Mouse (Mus musculus) liver, embryonic 11.5 days (tissue): ENCODE results near the gene Igsf9b. TPM values are rescaled to one million over a fixed set of nuclear protein-coding genes. Genes with fewer than 3 reads are reported as not detected.

ENCODE experiments used
- ATAC-seq: fragments of 200-750 bp; cut with Nextera tagmentation; replicated peaks from 2 replicates; pipeline ENCODE4 v1.8.0; 2017; ENCODE audit warnings: moderate number of reproducible peaks, mild to moderate bottlenecking, moderate TSS enrichment, moderate library complexity; ENCODE audit not compliant: low FRiP score
- DNase-seq: peaks from one replicate; pipeline ENCODE4 v3.0.0-alpha.2; 2017; ENCODE audit warnings: low spot score
- H3K27ac ChIP-seq: fragments of 300-500 bp; sonication (generic); 2 replicates; pipeline ENCODE4 v1.5.1; 2014; ENCODE audit warnings: mild to moderate bottlenecking, low read depth, low read length, control low read depth
- H3K27me3 ChIP-seq: fragments of 300-500 bp; sonication (generic); replicated peaks from 2 replicates; pipeline ENCODE4 v1.6.1; 2014; ENCODE audit warnings: low read length, mixed read lengths; ENCODE audit not compliant: control insufficient read depth, insufficient read depth
- H3K36me3 ChIP-seq: fragments of 300-500 bp; sonication (generic); 2 replicates; pipeline ENCODE4 v1.6.1; 2014; ENCODE audit warnings: mild to moderate bottlenecking, low read length, moderate library complexity, mixed read lengths; ENCODE audit not compliant: control insufficient read depth, insufficient read depth
- H3K4me1 ChIP-seq: fragments of 300-500 bp; sonication (generic); replicated peaks from 2 replicates; pipeline ENCODE4 v1.6.1; 2014; ENCODE audit warnings: low read length, mixed read lengths; ENCODE audit not compliant: control insufficient read depth, insufficient read depth
- H3K4me2 ChIP-seq: fragments of 300-500 bp; sonication (generic); 2 replicates; pipeline ENCODE4 v1.6.1; 2014; ENCODE audit warnings: mild to moderate bottlenecking, control low read depth, moderate library complexity
- H3K4me3 ChIP-seq: fragments of 300-500 bp; sonication (generic); 2 replicates; pipeline ENCODE4 v1.5.1; 2014; ENCODE audit warnings: low read depth, low read length, control low read depth
- H3K9ac ChIP-seq: fragments of 300-500 bp; sonication (generic); 2 replicates; pipeline ENCODE4 v1.6.1; 2014; ENCODE audit warnings: low read depth, low read length, control low read depth
- H3K9me3 ChIP-seq: fragments of 300-500 bp; sonication (generic); 2 replicates; pipeline ENCODE4 v1.6.1; 2016; ENCODE audit warnings: low read length, inconsistent platforms, mixed read lengths; ENCODE audit not compliant: control insufficient read depth
- WGBS: fragments of 180-500 bp; shearing (Covaris S2); extraction: QIAGEN DNeasy Blood & Tissue Kit; methylation state at CpG from one replicate; pipeline ENCODE4 v1.1.7; 2014; 5-methylcytosine and 5-hydroxymethylcytosine counted together
- polyA plus RNA-seq: library from polyadenylated mRNA; unstranded; fragments of >200 nt; fragmentation: Nextera tagmentation; extraction: Ambion mirVana; gene quantifications from 2 replicates; pipeline ENCODE4 v1.2.1, GENCODE M21; 2014

Igsf9b gene
- polyA plus RNA-seq, 1 experiment from 2014 or later = 0.48 TPM

DNA sequence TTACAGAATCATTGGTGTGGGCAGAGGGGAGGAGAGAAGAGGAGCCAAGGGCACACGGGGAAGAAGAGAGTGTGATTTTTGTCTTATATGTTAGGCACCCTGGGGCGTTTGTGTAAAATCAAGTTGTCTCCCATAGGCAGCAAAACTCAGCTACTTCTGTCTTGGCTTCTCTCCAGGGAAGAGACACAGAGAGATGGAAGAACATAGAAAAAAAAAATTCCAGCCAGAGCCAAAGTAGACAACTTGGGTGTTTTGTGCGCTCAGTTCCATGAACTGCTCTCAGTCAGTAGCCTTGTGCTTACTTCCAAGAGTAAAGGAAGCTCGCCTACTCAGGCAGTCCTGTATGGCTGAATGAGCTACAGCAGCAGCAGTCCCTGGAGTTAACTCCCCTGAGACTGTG is 31.4 kb downstream of the Igsf9b start:
- ATAC-seq (no peak), DNase-seq (no peak)
- no peak overlapping the region for H3K9ac ChIP-seq
- no peaks in the 10 kb centered on the region for H3K9me3 ChIP-seq
- H3K4me3 ChIP-seq = no peak overlapping the region
- no peak overlapping the region for H3K27ac ChIP-seq
- 82% methylated on average over 4 of the region's 4 CpGs for WGBS
- no peaks in the 10 kb centered on the region for H3K4me1 ChIP-seq
- H3K36me3 ChIP-seq = no peaks in the 10 kb centered on the region
- H3K4me2 ChIP-seq = no peak overlapping the region
- no peaks in the 10 kb centered on the region for H3K27me3 ChIP-seq

DNA sequence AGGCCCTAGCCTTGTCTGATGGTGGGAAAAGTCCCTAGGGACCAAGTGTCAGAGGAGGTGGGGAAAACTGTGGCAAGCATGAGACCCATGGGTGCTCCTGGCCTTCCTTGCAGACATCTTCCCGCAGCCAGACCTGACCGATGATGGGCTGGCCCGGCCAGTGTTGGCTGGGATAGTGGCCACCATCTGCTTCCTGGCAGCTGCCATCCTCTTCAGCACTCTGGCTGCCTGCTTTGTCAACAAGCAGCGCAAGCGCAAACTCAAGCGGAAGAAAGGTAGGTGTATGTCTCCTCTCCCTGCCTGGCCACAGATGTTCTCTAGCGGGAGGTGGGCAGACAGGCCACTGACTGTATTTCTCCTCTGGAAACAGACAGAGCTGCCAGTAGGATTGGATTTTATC is 32.5 kb downstream of the Igsf9b start:
- no peaks in the 10 kb centered on the region for H3K9me3 ChIP-seq
- 87% methylated on average over 7 of the region's 7 CpGs for WGBS
- ATAC-seq = no peak
- no peak for DNase-seq
- H3K4me3 ChIP-seq = no peak overlapping the region
- no peak overlapping the region for H3K9ac ChIP-seq
- H3K4me1 ChIP-seq = no peaks in the 10 kb centered on the region
- H3K27ac ChIP-seq = no peak overlapping the region
- no peak overlapping the region for H3K4me2 ChIP-seq
- H3K27me3 ChIP-seq = no peaks in the 10 kb centered on the region
- H3K36me3 ChIP-seq = no peaks in the 10 kb centered on the region

DNA sequence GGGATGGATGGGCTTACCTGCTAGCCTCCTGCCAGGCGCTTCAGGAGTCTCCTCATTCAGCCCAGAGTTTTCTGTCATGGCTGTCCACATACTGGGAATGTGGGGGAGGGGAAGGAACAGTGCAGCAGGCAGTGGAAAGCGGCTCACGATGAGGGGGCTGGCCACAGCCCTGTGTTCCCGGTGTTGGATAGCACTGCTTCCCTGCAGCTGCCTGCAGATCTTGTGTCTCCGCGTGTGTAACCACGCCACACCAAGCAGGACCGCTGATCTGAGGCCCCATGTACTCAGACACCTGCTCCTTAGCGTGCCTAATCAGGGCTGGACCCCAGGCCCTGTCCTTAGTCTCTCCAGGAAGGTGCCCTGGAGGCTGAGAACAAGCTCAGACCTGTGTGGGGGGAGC is 35.9 kb downstream of the Igsf9b start:
- no peak for ATAC-seq
- no peak overlapping the region for H3K4me3 ChIP-seq
- no peaks in the 10 kb centered on the region for H3K27me3 ChIP-seq
- H3K36me3 ChIP-seq = no peaks in the 10 kb centered on the region
- H3K9me3 ChIP-seq = no peaks in the 10 kb centered on the region
- no peak for DNase-seq
- H3K4me1 ChIP-seq = no peaks in the 10 kb centered on the region
- 73% methylated on average over 9 of the region's 9 CpGs for WGBS
- no peak overlapping the region for H3K9ac ChIP-seq
- no peak overlapping the region for H3K27ac ChIP-seq
- H3K4me2 ChIP-seq = no peak overlapping the region

DNA sequence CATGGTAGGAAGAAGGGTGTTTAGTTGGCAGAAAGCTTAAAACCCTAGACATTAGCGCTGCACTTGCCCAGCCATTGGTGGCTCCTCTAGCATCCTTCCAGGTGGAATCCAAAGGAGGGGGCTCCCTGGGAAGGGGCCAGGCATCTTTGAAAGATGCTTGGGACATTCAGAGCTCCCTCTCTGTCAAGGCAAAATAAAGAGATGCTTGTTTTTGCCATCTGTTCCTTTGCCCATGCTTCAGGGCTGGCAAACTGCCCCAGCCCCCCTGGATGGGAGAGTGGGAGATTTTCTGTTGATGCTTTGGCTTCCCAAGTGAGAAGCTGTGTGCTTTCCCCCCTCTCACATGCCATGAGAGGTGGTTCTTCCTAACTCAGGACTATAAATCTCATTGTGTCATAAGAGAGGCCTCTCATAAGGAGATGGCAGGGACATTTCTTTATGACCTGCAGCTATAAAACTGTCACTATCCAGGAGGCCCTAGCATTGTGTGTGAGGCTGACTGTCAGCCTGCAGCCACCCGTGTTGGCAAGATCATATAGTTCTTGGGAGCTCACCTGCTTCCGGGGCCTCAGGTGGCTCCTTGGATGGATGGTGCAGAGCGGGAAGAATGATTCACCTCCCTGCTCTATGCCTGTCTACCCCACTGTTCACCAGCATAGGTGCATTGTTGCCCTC is 38.1 kb downstream of the Igsf9b start:
- WGBS = 85% methylated on average over 4 of the region's 4 CpGs
- H3K4me2 ChIP-seq = no peak overlapping the region

DNA sequence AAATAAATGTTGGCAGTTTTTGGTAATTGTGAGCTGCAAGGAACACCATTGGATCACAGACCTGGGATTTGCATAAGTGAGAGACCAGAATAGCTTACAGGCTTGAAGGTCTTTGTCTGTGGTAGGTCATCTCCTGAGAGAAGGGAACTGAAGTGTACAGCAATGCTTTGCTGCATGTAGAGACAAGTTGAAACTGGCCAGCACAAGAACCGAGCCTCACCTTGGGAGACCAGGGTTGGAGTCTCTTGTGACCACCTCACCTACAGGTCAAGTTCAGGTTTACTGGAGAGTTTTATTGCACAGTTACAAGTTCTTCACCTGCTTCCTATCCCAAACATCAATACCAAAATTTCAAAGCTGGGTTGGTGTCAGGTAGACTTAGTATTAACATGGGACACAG is 40.2 kb downstream of the Igsf9b start:
- Histone ChIP-seq H3K9me3 (no peaks in the 10 kb centered on the region), H3K36me3 (no peaks in the 10 kb centered on the region), H3K4me2 (no peak overlapping the region), H3K9ac (no peak overlapping the region), H3K4me3 (no peak overlapping the region), H3K27ac (no peak overlapping the region), H3K27me3 (no peaks in the 10 kb centered on the region), H3K4me1 (no peaks in the 10 kb centered on the region)
- no peak for ATAC-seq
- no peak for DNase-seq
- WGBS = 74% methylated on average over 1 of the region's 1 CpGs

More for the DNA sequence above, 38.1 kb downstream of the Igsf9b start:
- Histone ChIP-seq H3K9ac (no peak overlapping the region), H3K36me3 (no peaks in the 10 kb centered on the region), H3K27ac (no peak overlapping the region), H3K4me3 (no peak overlapping the region), H3K9me3 (no peaks in the 10 kb centered on the region), H3K27me3 (no peaks in the 10 kb centered on the region), H3K4me1 (no peaks in the 10 kb centered on the region)
- ATAC-seq = no peak
- DNase-seq = no peak

DNA sequence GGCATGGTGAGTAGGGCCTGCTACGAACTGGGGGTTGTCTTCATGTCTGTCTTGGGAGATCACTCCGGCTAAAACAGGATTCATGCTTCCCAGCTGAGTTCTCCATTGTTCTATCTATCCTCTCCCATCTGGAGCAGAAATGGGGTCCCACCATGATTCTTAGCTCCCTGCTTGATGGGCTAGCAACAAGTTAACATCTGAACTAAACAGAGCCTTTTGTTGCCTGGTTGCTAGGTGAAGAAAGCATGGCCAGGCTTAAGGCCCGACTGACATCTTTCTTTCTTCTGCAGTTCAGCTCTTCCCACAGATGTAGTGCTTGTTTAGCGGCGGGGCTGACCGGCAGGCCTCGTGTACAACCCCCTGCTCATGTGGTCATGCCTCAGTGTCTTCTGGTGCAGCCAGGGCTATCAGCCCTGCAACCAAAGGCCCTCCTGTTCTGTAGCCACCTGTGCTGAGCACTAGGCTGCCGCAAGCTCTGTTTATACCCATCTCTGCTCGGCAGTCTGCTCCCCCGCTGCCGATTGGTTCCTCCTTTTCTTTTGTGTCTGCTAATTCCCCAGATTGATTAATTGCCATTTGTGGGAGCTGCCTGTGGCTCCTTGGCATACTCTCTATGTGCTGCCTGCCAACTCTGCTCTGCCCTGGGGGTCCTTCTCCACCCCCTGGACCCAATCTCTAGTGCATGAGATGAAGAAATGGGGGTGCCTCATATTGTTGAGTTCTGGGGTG is 47.7 kb downstream of the Igsf9b start:
- DNase-seq = no peak
- Histone ChIP-seq H3K36me3 (no peaks in the 10 kb centered on the region), H3K27ac (no peak overlapping the region), H3K4me2 (no peak overlapping the region), H3K9ac (no peak overlapping the region), H3K4me3 (no peak overlapping the region), H3K9me3 (no peaks in the 10 kb centered on the region), H3K4me1 (no peaks in the 10 kb centered on the region), H3K27me3 (no peaks in the 10 kb centered on the region)
- 73% methylated on average over 11 of the region's 11 CpGs for WGBS
- no peak for ATAC-seq

DNA sequence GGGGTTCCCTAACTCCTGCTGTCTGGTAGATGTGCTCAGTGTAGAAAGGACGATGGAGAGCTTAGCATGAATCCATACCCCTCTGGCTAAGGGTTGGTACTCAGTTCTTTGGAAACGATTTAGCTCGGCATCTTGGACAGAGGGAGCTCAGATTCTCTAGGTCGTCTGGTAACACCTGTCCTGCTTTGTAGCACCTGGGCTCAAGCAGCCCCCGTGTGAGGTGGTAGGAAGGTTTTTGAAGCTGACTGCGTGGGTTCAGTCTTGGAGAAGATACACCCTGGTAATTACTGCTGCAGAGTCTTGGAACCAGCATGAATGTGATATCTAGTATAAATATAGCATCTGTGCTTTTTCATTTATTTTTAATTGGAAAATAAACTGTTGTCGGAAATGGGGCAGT is 54.1 kb downstream of the Igsf9b start:
- no peak for ATAC-seq
- Histone ChIP-seq H3K4me2 (no peak overlapping the region), H3K9me3 (no peaks in the 10 kb centered on the region), H3K27ac (no peak overlapping the region), H3K4me3 (no peak overlapping the region), H3K27me3 (no peaks in the 10 kb centered on the region), H3K9ac (no peak overlapping the region), H3K36me3 (no peaks in the 10 kb centered on the region), H3K4me1 (no peaks in the 10 kb centered on the region)
- WGBS = 80% methylated on average over 7 of the region's 7 CpGs
- no peak for DNase-seq

DNA sequence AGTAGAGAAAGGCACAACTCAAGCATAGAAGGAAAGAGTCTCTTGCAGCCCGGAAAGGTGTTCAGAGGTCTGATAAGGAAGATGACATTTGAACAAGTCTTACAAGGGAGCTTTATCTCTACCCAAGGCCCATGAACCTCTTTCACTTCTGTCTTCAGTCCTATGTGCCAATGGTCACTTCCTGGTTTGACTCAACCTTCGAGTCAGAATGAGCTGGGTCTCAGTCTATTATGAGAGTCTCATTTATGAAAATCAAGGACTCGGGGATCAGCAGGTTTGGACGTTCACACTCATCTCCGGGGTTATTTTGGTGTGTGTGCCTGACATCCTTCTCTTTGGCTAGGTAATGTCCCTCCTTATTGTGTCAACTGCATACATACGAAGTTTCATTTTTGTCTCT is 58.9 kb downstream of the Igsf9b start:
- Histone ChIP-seq H3K4me2 (no peak overlapping the region), H3K9me3 (no peaks in the 10 kb centered on the region), H3K27me3 (no peaks in the 10 kb centered on the region), H3K36me3 (no peaks in the 10 kb centered on the region), H3K27ac (no peak overlapping the region), H3K4me1 (no peaks in the 10 kb centered on the region), H3K4me3 (no peak overlapping the region), H3K9ac (no peak overlapping the region)
- no peak for ATAC-seq
- 75% methylated on average over 6 of the region's 6 CpGs for WGBS
- no peak for DNase-seq

DNA sequence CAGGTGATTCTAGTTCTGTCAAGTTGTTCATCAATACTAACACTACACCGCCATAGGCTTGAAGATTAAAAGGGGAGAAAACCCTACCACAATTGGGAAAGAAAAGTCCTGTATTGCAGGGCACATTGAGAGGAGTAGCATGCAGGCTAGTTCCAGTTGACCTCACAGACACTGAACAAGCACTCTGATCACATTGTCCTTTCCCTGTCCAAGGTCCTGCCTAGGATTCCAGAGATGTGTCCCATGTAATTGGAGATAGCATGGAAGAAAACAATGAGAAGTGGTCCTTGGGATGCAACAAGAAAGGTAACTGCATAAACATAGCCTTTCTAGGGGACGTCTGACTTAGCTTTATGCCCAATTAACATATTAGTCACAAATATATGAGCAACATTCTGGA is 68.2 kb downstream of the Igsf9b start:
- no peaks in the 10 kb centered on the region for H3K9me3 ChIP-seq
- H3K4me3 ChIP-seq = no peak overlapping the region
- H3K27me3 ChIP-seq = no peaks in the 10 kb centered on the region
- no peaks in the 10 kb centered on the region for H3K4me1 ChIP-seq
- H3K27ac ChIP-seq = no peak overlapping the region
- no peak overlapping the region for H3K4me2 ChIP-seq
- H3K36me3 ChIP-seq = no peaks in the 10 kb centered on the region
- H3K9ac ChIP-seq = no peak overlapping the region
- DNase-seq (no peak), ATAC-seq (no peak)
- WGBS = 54% methylated on average over 2 of the region's 2 CpGs
